Mouse (Mus musculus): ENCODE data around the gene Pgm2l1. TPM values are rescaled to one million over a fixed set of nuclear protein-coding genes. Genes with fewer than 3 reads are reported as not detected.

Gene Pgm2l1
- polyA plus RNA-seq, 1 experiment from 2014 or later = 14.9 TPM

GRCm38 (mm10) chr7:100309679-100310078 is 82.5 kb downstream of the Pgm2l1 start:
- Histone ChIP-seq H3K27ac (ENCODE audit: low read depth, low read length) (peak overlapping the region; percentile 60; the same call in 1 of the 2 replicates), H3K4me2 (replicated peaks; ENCODE audit: low read depth, low read length) (no peak overlapping the region), H3K36me3 (ENCODE audit: control insufficient read depth, insufficient read depth, low read length) (no peaks in the 10 kb centered on the region), H3K9ac (ENCODE audit: low read depth, low read length) (peak overlapping the region; percentile 24), H3K9me3 (ENCODE audit: control insufficient read depth, low read length) (no peaks in the 10 kb centered on the region), H3K4me3 (ENCODE audit: low read depth, low read length) (no peak overlapping the region), H3K4me1 (replicated peaks; ENCODE audit: control insufficient read depth, insufficient read depth, low read length) (no peaks in the 10 kb centered on the region), H3K27me3 (ENCODE audit: control insufficient read depth, insufficient read depth, low read length) (no peaks in the 10 kb centered on the region)
- WGBS = 47% methylated on average over 6 of the region's 6 CpGs
- peak; percentile 12 for DNase-seq (ENCODE audit: low spot score)
- no peak for ATAC-seq (ENCODE audit: low FRiP score)

- H3K36me3 ChIP-seq (ENCODE audit: control insufficient read depth, insufficient read depth, low read length) = no peaks in the 10 kb centered on the region
- no peak overlapping the region for H3K4me3 ChIP-seq (ENCODE audit: low read depth, low read length)
- H3K4me2 ChIP-seq (replicated peaks; ENCODE audit: low read depth, low read length) = no peak overlapping the region
- H3K27ac ChIP-seq (ENCODE audit: low read depth, low read length) = no peak overlapping the region
- DNase-seq (ENCODE audit: low spot score) (peak; percentile 14), ATAC-seq (ENCODE audit: low FRiP score) (no peak)
- no peaks in the 10 kb centered on the region for H3K9me3 ChIP-seq (ENCODE audit: control insufficient read depth, low read length)
- H3K4me1 ChIP-seq (replicated peaks; ENCODE audit: control insufficient read depth, insufficient read depth, low read length) = no peaks in the 10 kb centered on the region
- 78% methylated on average over 12 of the region's 12 CpGs for WGBS
- no peaks in the 10 kb centered on the region for H3K27me3 ChIP-seq (ENCODE audit: control insufficient read depth, insufficient read depth, low read length)
- H3K9ac ChIP-seq (ENCODE audit: low read depth, low read length) = no peak overlapping the region
Measured at GRCm38 (mm10) chr7:100310290-100310689, 83.1 kb downstream of the Pgm2l1 start.

- Histone ChIP-seq H3K9ac (ENCODE audit: low read depth, low read length) (no peak overlapping the region), H3K27me3 (ENCODE audit: control insufficient read depth, insufficient read depth, low read length) (no peaks in the 10 kb centered on the region), H3K4me3 (ENCODE audit: low read depth, low read length) (no peak overlapping the region), H3K27ac (ENCODE audit: low read depth, low read length) (no peak overlapping the region), H3K4me1 (replicated peaks; ENCODE audit: control insufficient read depth, insufficient read depth, low read length) (no peaks in the 10 kb centered on the region), H3K4me2 (replicated peaks; ENCODE audit: low read depth, low read length) (no peak overlapping the region), H3K9me3 (ENCODE audit: control insufficient read depth, low read length) (no peaks in the 10 kb centered on the region), H3K36me3 (ENCODE audit: control insufficient read depth, insufficient read depth, low read length) (no peaks in the 10 kb centered on the region)
- DNase-seq (ENCODE audit: low spot score) = no peak
- no peak for ATAC-seq (ENCODE audit: low FRiP score)
- WGBS = 87% methylated on average over 4 of the region's 4 CpGs
Measured at GRCm38 (mm10) chr7:100312716-100313115, 85.5 kb downstream of the Pgm2l1 start.

- Histone ChIP-seq H3K4me3 (ENCODE audit: low read depth, low read length) (no peak overlapping the region), H3K27ac (ENCODE audit: low read depth, low read length) (no peak overlapping the region), H3K36me3 (ENCODE audit: control insufficient read depth, insufficient read depth, low read length) (no peaks in the 10 kb centered on the region), H3K9ac (ENCODE audit: low read depth, low read length) (no peak overlapping the region), H3K27me3 (ENCODE audit: control insufficient read depth, insufficient read depth, low read length) (no peaks in the 10 kb centered on the region), H3K4me1 (replicated peaks; ENCODE audit: control insufficient read depth, insufficient read depth, low read length) (no peaks in the 10 kb centered on the region), H3K4me2 (replicated peaks; ENCODE audit: low read depth, low read length) (no peak overlapping the region), H3K9me3 (ENCODE audit: control insufficient read depth, low read length) (no peaks in the 10 kb centered on the region)
- DNase-seq (ENCODE audit: low spot score) = no peak
- ATAC-seq (ENCODE audit: low FRiP score) = no peak
- 89% methylated on average over 8 of the region's 8 CpGs for WGBS
Measured at GRCm38 (mm10) chr7:100316924-100317323, 89.7 kb downstream of the Pgm2l1 start.

GRCm38 (mm10) chr7:100317534-100317933 is 90.3 kb downstream of the Pgm2l1 start:
- Histone ChIP-seq H3K9me3 (ENCODE audit: control insufficient read depth, low read length) (no peaks in the 10 kb centered on the region), H3K9ac (ENCODE audit: low read depth, low read length) (no peak overlapping the region), H3K4me1 (replicated peaks; ENCODE audit: control insufficient read depth, insufficient read depth, low read length) (no peaks in the 10 kb centered on the region), H3K4me2 (replicated peaks; ENCODE audit: low read depth, low read length) (no peak overlapping the region), H3K27ac (ENCODE audit: low read depth, low read length) (no peak overlapping the region), H3K4me3 (ENCODE audit: low read depth, low read length) (no peak overlapping the region), H3K36me3 (ENCODE audit: control insufficient read depth, insufficient read depth, low read length) (no peaks in the 10 kb centered on the region), H3K27me3 (ENCODE audit: control insufficient read depth, insufficient read depth, low read length) (no peaks in the 10 kb centered on the region)
- DNase-seq (ENCODE audit: low spot score) (no peak), ATAC-seq (ENCODE audit: low FRiP score) (no peak)
- WGBS = 92% methylated on average over 5 of the region's 5 CpGs

GRCm38 (mm10) chr7:100323721-100324120 is 96.5 kb downstream of the Pgm2l1 start:
- Histone ChIP-seq H3K9ac (ENCODE audit: low read depth, low read length) (no peak overlapping the region), H3K4me3 (ENCODE audit: low read depth, low read length) (no peak overlapping the region), H3K4me1 (replicated peaks; ENCODE audit: control insufficient read depth, insufficient read depth, low read length) (no peaks in the 10 kb centered on the region), H3K4me2 (replicated peaks; ENCODE audit: low read depth, low read length) (no peak overlapping the region), H3K27ac (ENCODE audit: low read depth, low read length) (no peak overlapping the region), H3K27me3 (ENCODE audit: control insufficient read depth, insufficient read depth, low read length) (no peaks in the 10 kb centered on the region), H3K36me3 (ENCODE audit: control insufficient read depth, insufficient read depth, low read length) (peaks cover 4% of the 10 kb centered on the region; the same call in 1 of the 2 replicates), H3K9me3 (ENCODE audit: control insufficient read depth, low read length) (no peaks in the 10 kb centered on the region)
- DNase-seq (ENCODE audit: low spot score) = no peak
- 95% methylated on average over 3 of the region's 3 CpGs for WGBS
- no peak for ATAC-seq (ENCODE audit: low FRiP score)

- Histone ChIP-seq H3K27me3 (ENCODE audit: control insufficient read depth, insufficient read depth, low read length) (no peaks in the 10 kb centered on the region), H3K36me3 (ENCODE audit: control insufficient read depth, insufficient read depth, low read length) (peaks cover 4% of the 10 kb centered on the region; the same call in 1 of the 2 replicates), H3K9me3 (ENCODE audit: control insufficient read depth, low read length) (no peaks in the 10 kb centered on the region), H3K4me1 (replicated peaks; ENCODE audit: control insufficient read depth, insufficient read depth, low read length) (no peaks in the 10 kb centered on the region), H3K4me3 (ENCODE audit: low read depth, low read length) (no peak overlapping the region), H3K9ac (ENCODE audit: low read depth, low read length) (no peak overlapping the region), H3K4me2 (replicated peaks; ENCODE audit: low read depth, low read length) (no peak overlapping the region), H3K27ac (ENCODE audit: low read depth, low read length) (no peak overlapping the region)
- WGBS = 83% methylated on average over 6 of the region's 6 CpGs
- ATAC-seq (ENCODE audit: low FRiP score) = no peak
- DNase-seq (ENCODE audit: low spot score) = peak; percentile 64
Measured at GRCm38 (mm10) chr7:100325482-100325881, 98.3 kb downstream of the Pgm2l1 start.

- 88% methylated on average over 7 of the region's 7 CpGs for WGBS
- Histone ChIP-seq H3K27ac (ENCODE audit: low read depth, low read length) (no peak overlapping the region), H3K9me3 (ENCODE audit: control insufficient read depth, low read length) (no peaks in the 10 kb centered on the region), H3K27me3 (ENCODE audit: control insufficient read depth, insufficient read depth, low read length) (no peaks in the 10 kb centered on the region), H3K4me1 (replicated peaks; ENCODE audit: control insufficient read depth, insufficient read depth, low read length) (no peaks in the 10 kb centered on the region), H3K4me3 (ENCODE audit: low read depth, low read length) (no peak overlapping the region), H3K36me3 (ENCODE audit: control insufficient read depth, insufficient read depth, low read length) (peaks cover 4% of the 10 kb centered on the region; the same call in 1 of the 2 replicates), H3K9ac (ENCODE audit: low read depth, low read length) (no peak overlapping the region), H3K4me2 (replicated peaks; ENCODE audit: low read depth, low read length) (no peak overlapping the region)
- ATAC-seq (ENCODE audit: low FRiP score) (no peak), DNase-seq (ENCODE audit: low spot score) (no peak)
Measured at GRCm38 (mm10) chr7:100327514-100327913, 100.3 kb downstream of the Pgm2l1 start.

All from hindbrain, embryonic 11.5 days (tissue).